Mouse (Mus musculus) forebrain, embryonic 12.5 days (tissue): ENCODE data around the gene Arhgap22. TPM values are rescaled to one million over a fixed set of nuclear protein-coding genes. Genes with fewer than 3 reads are reported as not detected.

ENCODE experiments used
- ATAC-seq: fragments of 200-750 bp; cut with Nextera tagmentation; 2 replicates; pipeline ENCODE4 v1.8.0; 2017; ENCODE audit warnings: moderate TSS enrichment; ENCODE audit not compliant: low FRiP score
- H3K27ac ChIP-seq: fragments of 300-500 bp; sonication (generic); 2 replicates; pipeline ENCODE4 v1.5.1; 2016; ENCODE audit warnings: mild to moderate bottlenecking
- H3K27me3 ChIP-seq: fragments of 300-500 bp; sonication (generic); 2 replicates; pipeline ENCODE4 v1.6.1; 2016; ENCODE audit warnings: mild to moderate bottlenecking
- H3K36me3 ChIP-seq: fragments of 300-500 bp; sonication (generic); replicated peaks from 2 replicates; pipeline ENCODE4 v1.6.1; 2016; ENCODE audit warnings: mild to moderate bottlenecking
- H3K4me1 ChIP-seq: fragments of 300-500 bp; sonication (generic); 2 replicates; pipeline ENCODE4 v1.6.1; 2016
- H3K4me2 ChIP-seq: fragments of 300-500 bp; sonication (generic); 2 replicates; pipeline ENCODE4 v1.6.1; 2016; ENCODE audit warnings: mild to moderate bottlenecking, moderate library complexity
- H3K4me3 ChIP-seq: fragments of 300-500 bp; sonication (generic); replicated peaks from 2 replicates; pipeline ENCODE4 v1.5.1; 2016; ENCODE audit warnings: mild to moderate bottlenecking
- H3K9ac ChIP-seq: fragments of 300-500 bp; sonication (generic); 2 replicates; pipeline ENCODE4 v1.6.1; 2016; ENCODE audit warnings: mild to moderate bottlenecking
- H3K9me3 ChIP-seq: fragments of 300-500 bp; sonication (generic); 2 replicates; pipeline ENCODE4 v1.6.1; 2016
- WGBS: fragments of 180-500 bp; shearing (Covaris S2); methylation state at CpG from one replicate; pipeline ENCODE4 v1.1.7; 2016; 5-methylcytosine and 5-hydroxymethylcytosine counted together
- polyA plus RNA-seq: library from polyadenylated mRNA; unstranded; fragments of >200 nt; fragmentation: Nextera tagmentation; extraction: Ambion mirVana; gene quantifications from 2 replicates; pipeline ENCODE4 v1.2.1, GENCODE M21; 2016

Arhgap22 gene
- 0.55 and 0.82 TPM in 2 replicates for polyA plus RNA-seq

- Histone ChIP-seq H3K27me3 (peaks cover 30% of the 10 kb centered on the region), H3K4me3 (0 out of 2 replicates have a peak within 1 kb of the TSS, but pooled peaks have one; percentile 14), H3K4me1 (peaks cover 5% of the 10 kb centered on the region), H3K9ac (no peak within 1 kb of the TSS), H3K27ac (no peak within 1 kb of the TSS), H3K4me2 (peak within 1 kb of the TSS; percentile 48), H3K36me3 (no peaks in the 10 kb centered on the region), H3K9me3 (no peaks in the 10 kb centered on the region)
- 16% methylated on average over 28 of the region's 28 CpGs for WGBS
- ATAC-seq: peak; percentile 77
Measured at GRCm38 (mm10) chr14:33213823-33214766, at the start of gene Arhgap22. TSS of gene Arhgap22 (plus strand) at chr14:33214026.

GRCm38 (mm10) chr14:33168750-33169149 is 45.1 kb upstream of the Arhgap22 start:
- H3K27me3 ChIP-seq: no peaks in the 10 kb centered on the region
- no peak overlapping the region for H3K27ac ChIP-seq
- no peak overlapping the region for H3K4me2 ChIP-seq
- no peak overlapping the region for H3K9ac ChIP-seq
- H3K36me3 ChIP-seq: no peaks in the 10 kb centered on the region
- WGBS: 94% methylated on average over 4 of the region's 4 CpGs
- H3K4me1 ChIP-seq: no peaks in the 10 kb centered on the region
- no peaks in the 10 kb centered on the region for H3K9me3 ChIP-seq
- H3K4me3 ChIP-seq: no peak overlapping the region
- no peak for ATAC-seq

- Histone ChIP-seq H3K9me3 (no peaks in the 10 kb centered on the region), H3K4me3 (no peak overlapping the region), H3K36me3 (no peaks in the 10 kb centered on the region), H3K4me2 (no peak overlapping the region), H3K4me1 (no peaks in the 10 kb centered on the region), H3K27ac (no peak overlapping the region), H3K27me3 (no peaks in the 10 kb centered on the region), H3K9ac (no peak overlapping the region)
- WGBS: 82% methylated on average over 1 of the region's 1 CpGs
- ATAC-seq: no peak
Measured at GRCm38 (mm10) chr14:33171942-33172341, 41.9 kb upstream of the Arhgap22 start.

- no peaks in the 10 kb centered on the region for H3K4me1 ChIP-seq
- H3K36me3 ChIP-seq: no peaks in the 10 kb centered on the region
- no peak overlapping the region for H3K4me2 ChIP-seq
- no peaks in the 10 kb centered on the region for H3K27me3 ChIP-seq
- H3K9me3 ChIP-seq: no peaks in the 10 kb centered on the region
- no peak for ATAC-seq
- H3K27ac ChIP-seq: no peak overlapping the region
- H3K4me3 ChIP-seq: no peak overlapping the region
- no peak overlapping the region for H3K9ac ChIP-seq
- WGBS: 83% methylated on average over 4 of the region's 4 CpGs
Measured at GRCm38 (mm10) chr14:33175059-33175821, 38.6 kb upstream of the Arhgap22 start.

GRCm38 (mm10) chr14:33180102-33180501 is 33.7 kb upstream of the Arhgap22 start:
- no peaks in the 10 kb centered on the region for H3K36me3 ChIP-seq
- no peak for ATAC-seq
- H3K4me2 ChIP-seq: no peak overlapping the region
- H3K27me3 ChIP-seq: no peaks in the 10 kb centered on the region
- 87% methylated on average over 5 of the region's 5 CpGs for WGBS
- H3K27ac ChIP-seq: no peak overlapping the region
- H3K9ac ChIP-seq: no peak overlapping the region
- H3K4me1 ChIP-seq: no peaks in the 10 kb centered on the region
- no peak overlapping the region for H3K4me3 ChIP-seq
- H3K9me3 ChIP-seq: no peaks in the 10 kb centered on the region

- Histone ChIP-seq H3K9ac (no peak within 1 kb of the TSS), H3K4me2 (no peak within 1 kb of the TSS), H3K9me3 (no peaks in the 10 kb centered on the region), H3K27ac (no peak within 1 kb of the TSS), H3K4me1 (no peaks in the 10 kb centered on the region), H3K36me3 (no peaks in the 10 kb centered on the region), H3K27me3 (no peaks in the 10 kb centered on the region), H3K4me3 (no peak within 1 kb of the TSS)
- no peak for ATAC-seq
- WGBS: 89% methylated on average over 11 of the region's 11 CpGs
Measured at GRCm38 (mm10) chr14:33185068-33185800, 28.6 kb upstream of the Arhgap22 start, which contains the start of gene Wdfy4. TSS of gene Wdfy4 (minus strand) at chr14:33185508.

- no peak overlapping the region for H3K27ac ChIP-seq
- no peaks in the 10 kb centered on the region for H3K27me3 ChIP-seq
- H3K4me2 ChIP-seq: no peak overlapping the region
- ATAC-seq: no peak
- H3K4me3 ChIP-seq: no peak overlapping the region
- no peaks in the 10 kb centered on the region for H3K4me1 ChIP-seq
- no peaks in the 10 kb centered on the region for H3K36me3 ChIP-seq
- no peaks in the 10 kb centered on the region for H3K9me3 ChIP-seq
- H3K9ac ChIP-seq: no peak overlapping the region
- WGBS: 48% methylated on average over 4 of the region's 4 CpGs
Measured at GRCm38 (mm10) chr14:33187201-33187600, 26.6 kb upstream of the Arhgap22 start.

- no peaks in the 10 kb centered on the region for H3K36me3 ChIP-seq
- H3K9ac ChIP-seq: no peak overlapping the region
- WGBS: 84% methylated on average over 10 of the region's 10 CpGs
- no peaks in the 10 kb centered on the region for H3K27me3 ChIP-seq
- H3K4me1 ChIP-seq: no peaks in the 10 kb centered on the region
- no peaks in the 10 kb centered on the region for H3K9me3 ChIP-seq
- ATAC-seq: no peak
- H3K4me3 ChIP-seq: no peak overlapping the region
- no peak overlapping the region for H3K4me2 ChIP-seq
- H3K27ac ChIP-seq: no peak overlapping the region
Measured at GRCm38 (mm10) chr14:33189230-33189629, 24.6 kb upstream of the Arhgap22 start.

- WGBS: 95% methylated on average over 21 of the region's 21 CpGs
- no peak for ATAC-seq
- Histone ChIP-seq H3K4me3 (no peak overlapping the region), H3K27me3 (no peaks in the 10 kb centered on the region), H3K9me3 (no peaks in the 10 kb centered on the region), H3K9ac (no peak overlapping the region), H3K4me1 (no peaks in the 10 kb centered on the region), H3K4me2 (no peak overlapping the region), H3K36me3 (no peaks in the 10 kb centered on the region), H3K27ac (no peak overlapping the region)
Measured at GRCm38 (mm10) chr14:33189849-33190423, 23.9 kb upstream of the Arhgap22 start.

GRCm38 (mm10) chr14:33190646-33191045 is 23.2 kb upstream of the Arhgap22 start:
- no peak overlapping the region for H3K9ac ChIP-seq
- no peaks in the 10 kb centered on the region for H3K9me3 ChIP-seq
- H3K4me3 ChIP-seq: no peak overlapping the region
- H3K4me1 ChIP-seq: no peaks in the 10 kb centered on the region
- no peak overlapping the region for H3K27ac ChIP-seq
- WGBS: 68% methylated on average over 1 of the region's 1 CpGs
- H3K27me3 ChIP-seq: no peaks in the 10 kb centered on the region
- no peak overlapping the region for H3K4me2 ChIP-seq
- H3K36me3 ChIP-seq: no peaks in the 10 kb centered on the region
- no peak for ATAC-seq

- Histone ChIP-seq H3K9ac (no peak overlapping the region), H3K36me3 (no peaks in the 10 kb centered on the region), H3K27ac (no peak overlapping the region), H3K4me1 (no peaks in the 10 kb centered on the region), H3K27me3 (0 out of 2 replicates have a peak, but pooled peaks cover 4% of the 10 kb centered on the region), H3K4me3 (no peak overlapping the region), H3K9me3 (no peaks in the 10 kb centered on the region), H3K4me2 (no peak overlapping the region)
- ATAC-seq: no peak
Measured at GRCm38 (mm10) chr14:33193762-33194161, 20.1 kb upstream of the Arhgap22 start.
